Mouse (Mus musculus) cortical plate, adult 2 months (tissue): ENCODE measurements around the gene Rbp4. TPM values are rescaled to one million over a fixed set of nuclear protein-coding genes. Genes with fewer than 3 reads are reported as not detected.

Experiments used
- H3K27ac ChIP-seq: fragments of 200-500 bp; 2 replicates; pipeline ENCODE4 v1.5.1; 2012; ENCODE audit warnings: low read length, control low read depth, inconsistent platforms; ENCODE audit not compliant: insufficient read depth
- H3K4me1 ChIP-seq: fragments of 200-500 bp; 2 replicates; pipeline ENCODE4 v1.6.1; 2011; ENCODE audit warnings: low read length; ENCODE audit not compliant: control insufficient read depth, insufficient read depth
- H3K4me3 ChIP-seq: fragments of 200-500 bp; 2 replicates; pipeline ENCODE4 v1.5.1; 2011; ENCODE audit warnings: mild to moderate bottlenecking, low read length, control low read depth; ENCODE audit not compliant: insufficient read depth
- CTCF ChIP-seq: fragments of 200-500 bp; IDR thresholded peaks from 2 replicates; pipeline ENCODE4 v1.5.1; 2011; ENCODE audit warnings: mild to moderate bottlenecking, control low read depth, low read length; ENCODE audit not compliant: insufficient read depth; ENCODE audit errors: extremely low read depth
- POLR2A ChIP-seq: fragments of 200-500 bp; IDR thresholded peaks from 2 replicates; pipeline ENCODE4 v1.6.1; 2011; ENCODE audit warnings: mild to moderate bottlenecking, low read length, control low read depth; ENCODE audit not compliant: insufficient read depth; ENCODE audit errors: extremely low read depth
- polyA plus RNA-seq: library from polyadenylated mRNA; depleted of rRNA; stranded (reverse); fragments of >200 nt; gene quantifications from 2 replicates; pipeline ENCODE4 v1.2.3, GENCODE M21; 2012; rRNA removed

Gene Rbp4
- polyA plus RNA-seq, result 33.6 and 35.8 TPM in 2 replicates

- Histone ChIP-seq H3K4me1 (no peaks in the 10 kb centered on the region), H3K4me3 (peak within 1 kb of the TSS; percentile 38), H3K27ac (no peak within 1 kb of the TSS)
- TF ChIP-seq CTCF (no peak), POLR2A (no peak)
Measured at GRCm38 (mm10) chr19:38125219-38125610, at the start of gene Rbp4. Gene Rbp4 (minus strand): TSS chr19:38125281.

- Histone ChIP-seq H3K4me3 (no peak overlapping the region), H3K27ac (no peak overlapping the region), H3K4me1 (no peaks in the 10 kb centered on the region)
- TF ChIP-seq CTCF, result no peak
- TF ChIP-seq POLR2A, result no peak
Measured at GRCm38 (mm10) chr19:38164633-38165032, 39.6 kb upstream of the Rbp4 start.

GRCm38 (mm10) chr19:38161648-38162354, 36.7 kb upstream of the Rbp4 start:
- Histone ChIP-seq H3K27ac (no peak overlapping the region), H3K4me3 (no peak overlapping the region), H3K4me1 (peaks cover 1% of the 10 kb centered on the region)
- TF ChIP-seq CTCF, result no peak
- TF ChIP-seq POLR2A, result no peak

DNA sequence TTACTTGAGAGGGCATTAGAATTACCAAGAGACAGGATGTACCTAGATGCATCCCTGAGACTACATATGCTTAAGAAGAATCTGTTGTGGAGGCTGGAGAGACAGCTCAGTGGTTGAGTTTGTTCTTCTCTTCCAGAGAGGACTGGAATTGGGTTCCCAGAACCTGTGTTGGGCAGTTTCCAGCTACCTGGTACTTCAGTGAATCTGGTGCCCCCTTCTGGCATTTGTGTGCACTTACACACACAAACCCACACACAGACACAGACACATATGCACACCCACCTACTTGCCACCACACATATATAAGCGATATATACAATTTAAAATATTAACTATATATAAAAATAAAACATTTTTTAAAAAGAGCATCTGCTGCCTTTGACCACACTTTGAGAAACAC, 31.2 kb upstream of the Rbp4 start:
- no peak overlapping the region for H3K27ac ChIP-seq
- TF ChIP-seq POLR2A (no peak), CTCF (no peak)
- no peak overlapping the region for H3K4me3 ChIP-seq
- H3K4me1 ChIP-seq, result peaks cover 1% of the 10 kb centered on the region

DNA sequence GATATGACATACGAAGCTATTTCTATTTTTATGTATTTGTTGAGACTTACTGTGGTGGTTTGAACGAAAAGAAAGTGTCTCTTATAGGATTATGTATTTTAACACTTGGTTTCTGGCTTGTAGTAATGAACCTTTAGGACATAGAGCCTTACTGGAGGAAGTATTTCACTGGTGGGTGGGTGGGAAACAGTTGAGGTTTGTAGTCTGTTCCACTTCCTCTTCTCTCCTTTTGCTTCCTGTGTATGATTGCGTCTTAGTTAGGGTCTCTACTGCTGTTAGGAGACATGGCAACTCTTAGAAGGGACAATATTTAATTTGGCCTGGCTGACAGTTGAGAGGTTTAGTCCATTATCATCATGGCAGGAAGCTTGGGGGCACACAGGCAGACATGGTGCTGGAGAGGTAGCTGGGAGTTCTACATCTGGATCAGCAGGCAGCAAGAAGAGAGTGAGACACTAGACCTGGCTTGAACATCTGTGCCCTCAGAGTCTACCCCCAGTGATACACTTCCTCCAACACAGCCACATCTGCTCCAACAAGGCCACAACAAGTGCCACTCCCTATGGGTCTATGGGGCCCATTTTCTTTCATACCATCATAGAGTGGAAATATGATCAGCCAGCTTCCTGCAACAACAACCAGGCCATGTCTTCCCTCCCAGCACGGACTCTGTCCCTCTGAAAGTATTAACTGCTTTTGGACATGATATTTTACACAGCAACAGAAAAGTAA, 18.6 kb upstream of the Rbp4 start:
- Histone ChIP-seq H3K4me1 (no peaks in the 10 kb centered on the region), H3K4me3 (no peak overlapping the region), H3K27ac (no peak overlapping the region)
- TF ChIP-seq CTCF, result no peak
- TF ChIP-seq POLR2A, result no peak

DNA sequence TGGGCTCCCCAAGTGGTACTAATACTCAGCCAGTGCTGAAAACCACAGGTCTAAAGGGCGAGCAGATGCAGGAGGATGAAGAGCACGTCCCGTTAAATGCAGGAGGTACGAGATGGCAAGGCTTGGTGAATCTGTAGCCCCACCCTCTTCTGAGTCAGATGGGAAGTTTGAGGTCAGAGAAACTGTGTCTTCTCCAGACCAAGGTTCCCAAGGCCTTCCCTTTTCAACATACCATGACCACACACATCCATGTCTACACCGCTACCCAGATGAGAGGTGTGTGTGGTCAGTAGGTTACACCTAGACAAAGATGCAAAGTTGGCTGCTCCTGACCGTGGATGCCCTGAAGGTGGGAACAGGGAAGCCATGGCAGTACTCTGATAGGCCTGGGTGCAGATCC, 9.7 kb upstream of the Rbp4 start:
- TF ChIP-seq POLR2A, result no peak
- no peak for TF ChIP-seq CTCF
- Histone ChIP-seq H3K4me1 (no peaks in the 10 kb centered on the region), H3K4me3 (no peak overlapping the region), H3K27ac (no peak overlapping the region)

DNA sequence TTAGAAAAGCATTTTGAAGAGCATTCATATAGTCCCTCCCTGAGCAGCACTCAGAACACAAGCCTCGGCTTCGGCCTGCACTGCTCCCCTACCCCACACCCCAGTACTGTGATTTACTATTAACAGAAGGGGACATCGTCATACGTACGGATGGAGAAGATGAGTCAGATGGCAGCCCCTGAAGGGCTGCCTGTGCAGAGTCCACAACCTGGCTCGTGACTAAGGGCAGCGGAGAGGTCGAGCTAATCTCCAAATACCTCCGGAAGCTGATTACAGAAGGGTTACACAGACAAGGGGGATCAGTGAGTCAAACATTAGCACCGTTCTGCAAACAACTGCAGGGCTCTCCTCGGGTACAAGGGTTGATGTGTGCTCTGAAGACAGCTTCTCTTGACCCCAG, 8.9 kb upstream of the Rbp4 start:
- H3K4me1 ChIP-seq, result no peaks in the 10 kb centered on the region
- no peak for TF ChIP-seq CTCF
- H3K4me3 ChIP-seq, result no peak overlapping the region
- H3K27ac ChIP-seq, result no peak overlapping the region

GRCm38 (mm10) chr19:38132481-38132880, 7.4 kb upstream of the Rbp4 start, which contains the start of gene Pde6c:
Gene Pde6c (plus strand): TSS chr19:38132781.
- H3K4me1 ChIP-seq, result no peaks in the 10 kb centered on the region
- H3K27ac ChIP-seq, result no peak within 1 kb of the TSS
- no peak within 1 kb of the TSS for H3K4me3 ChIP-seq
- no peak for TF ChIP-seq CTCF
- no peak for TF ChIP-seq POLR2A

DNA sequence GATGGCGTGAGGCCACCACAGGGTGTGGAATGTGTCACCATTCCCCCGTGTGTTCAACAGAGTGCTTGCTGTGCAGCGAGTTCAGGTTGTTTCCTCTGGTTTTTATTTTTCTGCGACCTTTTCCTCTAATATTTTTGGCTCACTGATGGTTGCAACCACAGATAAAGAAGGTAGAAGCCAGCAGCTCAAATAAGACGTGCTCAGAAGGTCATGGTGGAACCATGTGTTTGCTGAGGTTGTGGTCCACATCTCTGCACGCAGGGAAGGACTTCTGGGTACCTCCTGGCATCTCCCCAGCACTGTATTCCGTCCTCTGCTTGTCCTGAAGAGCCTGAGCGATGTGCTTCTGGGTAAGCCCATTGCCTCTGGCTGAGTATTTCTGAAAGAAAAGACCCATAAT, 1.6 kb upstream of the Rbp4 start:
- H3K4me1 ChIP-seq, result no peaks in the 10 kb centered on the region
- H3K27ac ChIP-seq, result no peak overlapping the region
- TF ChIP-seq CTCF (no peak), POLR2A (no peak)
- H3K4me3 ChIP-seq, result no peak overlapping the region
